Mouse (Mus musculus): ENCODE measurements around the gene Fam136a.

GRCm38 (mm10) chr6:86329943-86330342, 35.5 kb upstream of the Fam136a start:
- no peak for TF ChIP-seq MAFK (IDR thresholded peaks at IDR 0.05; ENCODE audit: insufficient read depth, low read depth, low read length)
- 0 out of 2 replicates have a peak, but pooled peaks have one; percentile 59 for TF ChIP-seq ZNF384 (IDR thresholded peaks at IDR 0.05; ENCODE audit: low read depth, low read length)
- peak; percentile 70; the same call in 1 of the 2 replicates for TF ChIP-seq ZC3H11A (IDR thresholded peaks at IDR 0.05; ENCODE audit: borderline replicate concordance, low read depth, low read length)
